Mouse (Mus musculus) liver, postnatal 0 days (tissue): Measurements from ENCODE around the gene Pomt2.

Experiments used
- CTCF ChIP-seq: sonication (generic); IDR thresholded peaks from 2 replicates; pipeline ENCODE4 v1.5.1; 2016; ENCODE audit warnings: antibody characterized with exemption, low read depth
- EP300 ChIP-seq: IDR thresholded peaks from 2 replicates; pipeline ENCODE4 v1.6.1; 2016; ENCODE audit warnings: antibody characterized with exemption, low read depth, mild to moderate bottlenecking

GRCm38 (mm10) chr12:87103471-87103870, 44.3 kb downstream of the Pomt2 start:
- TF ChIP-seq CTCF = no peak
- TF ChIP-seq EP300 = no peak
